Mouse (Mus musculus): Measurements from ENCODE around the gene Dmp1.

Dmp1 gene

GRCm38 (mm10) chr5:104202351-104202750, at the start of gene Dmp1:
Dmp1 (plus strand) TSS chr5:104202613.
- in situ Hi-C loops (cut with MboI, MseI), result no loop called here

- in situ Hi-C loops (cut with MboI, MseI), result no loop called here
Observed at GRCm38 (mm10) chr5:104157701-104158100, 44.7 kb upstream of the Dmp1 start.

- in situ Hi-C loops (cut with MboI, MseI), result no loop called here
Observed at GRCm38 (mm10) chr5:104158332-104159052, 43.9 kb upstream of the Dmp1 start.

DNA sequence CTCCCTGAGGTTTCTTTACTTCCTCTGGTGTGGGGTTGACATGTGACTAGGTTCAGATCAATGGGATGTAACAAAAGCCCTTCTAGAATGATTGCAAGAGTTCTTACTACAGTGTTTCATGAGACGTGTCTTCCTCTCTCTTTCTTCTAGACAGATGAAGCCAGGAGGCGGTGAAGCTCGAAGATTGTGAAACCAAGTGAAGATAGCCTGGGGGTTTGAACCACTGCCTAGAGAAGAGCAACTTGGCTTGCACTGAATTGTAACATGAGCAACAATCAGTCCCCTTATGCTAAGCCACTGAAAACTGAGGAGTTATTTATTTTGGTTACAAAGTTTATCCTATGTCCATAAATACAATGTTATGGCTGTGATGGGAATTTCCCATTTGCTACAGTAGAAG, 41.8 kb upstream of the Dmp1 start:
- in situ Hi-C loops (cut with MboI, MseI), result no loop called here

DNA sequence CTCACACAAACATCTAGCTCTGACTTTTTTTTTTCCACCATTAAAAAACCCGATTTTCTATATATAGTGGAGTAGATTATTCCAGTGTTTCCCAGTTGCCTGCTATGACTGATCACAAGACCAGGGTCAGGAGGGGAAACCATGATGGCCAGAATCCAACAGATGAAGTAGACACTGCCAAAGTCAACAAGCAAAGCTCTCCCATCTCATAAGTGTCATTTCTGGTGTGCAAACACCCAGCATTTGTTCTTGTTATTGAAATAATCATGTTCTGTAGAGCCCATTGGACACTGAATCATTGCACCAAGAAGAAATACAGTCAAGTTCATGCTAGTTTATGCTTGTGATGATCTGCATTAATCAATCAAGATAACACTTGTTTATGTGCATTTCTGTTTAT, 41.0 kb upstream of the Dmp1 start:
- in situ Hi-C loops (cut with MboI, MseI), result no loop called here

GRCm38 (mm10) chr5:104163536-104163935, 38.9 kb upstream of the Dmp1 start:
- in situ Hi-C loops (cut with MboI, MseI), result no loop called here

- in situ Hi-C loops (cut with MboI, MseI), result no loop called here
Observed at GRCm38 (mm10) chr5:104170412-104170811, 32.0 kb upstream of the Dmp1 start, which contains the start of gene Dspp. Dspp (plus strand) TSS chr5:104170712.

DNA sequence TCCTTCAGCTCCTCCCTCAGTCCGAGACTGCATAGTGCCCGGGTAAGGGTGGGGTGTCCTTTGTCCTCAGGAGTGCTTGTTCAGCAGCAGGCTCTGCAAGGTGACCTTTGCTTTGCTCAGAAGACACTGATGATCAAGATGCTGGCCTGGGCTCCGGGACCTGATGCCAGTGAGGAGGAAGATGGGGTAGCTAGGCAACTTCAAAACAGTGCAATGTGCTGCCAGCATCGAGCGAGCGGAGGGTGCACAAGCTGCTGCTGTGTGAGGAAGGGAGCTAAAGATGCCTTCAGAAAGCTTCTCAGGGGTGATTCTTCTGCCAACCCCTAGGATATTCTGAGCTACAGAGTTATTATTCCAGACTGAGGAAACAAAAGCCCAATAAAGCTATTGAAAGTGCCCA, 29.3 kb upstream of the Dmp1 start:
- in situ Hi-C loops (cut with MboI, MseI), result no loop called here

DNA sequence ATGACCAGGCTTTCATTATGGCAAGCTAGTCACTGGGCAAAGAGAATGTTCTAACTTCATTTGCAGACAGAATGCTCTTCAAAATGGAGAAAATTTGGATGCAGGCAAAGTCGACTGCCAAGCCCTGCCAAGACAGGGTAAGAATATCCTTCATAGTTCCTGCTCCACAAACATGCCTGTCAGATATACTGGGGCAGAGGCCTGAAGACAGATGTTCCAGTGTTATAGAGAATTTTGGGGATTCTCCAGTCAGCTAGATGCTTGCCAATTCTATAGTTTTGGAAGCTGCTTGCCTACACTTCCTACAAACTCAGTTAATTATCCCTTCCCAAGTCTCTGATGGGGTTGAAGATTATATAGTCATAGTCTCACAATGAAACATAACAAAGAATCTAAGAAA, 18.7 kb upstream of the Dmp1 start:
- in situ Hi-C loops (cut with MboI, MseI), result no loop called here

GRCm38 (mm10) chr5:104187281-104187680, 15.1 kb upstream of the Dmp1 start:
- in situ Hi-C loops (cut with MboI, MseI), result no loop called here

DNA sequence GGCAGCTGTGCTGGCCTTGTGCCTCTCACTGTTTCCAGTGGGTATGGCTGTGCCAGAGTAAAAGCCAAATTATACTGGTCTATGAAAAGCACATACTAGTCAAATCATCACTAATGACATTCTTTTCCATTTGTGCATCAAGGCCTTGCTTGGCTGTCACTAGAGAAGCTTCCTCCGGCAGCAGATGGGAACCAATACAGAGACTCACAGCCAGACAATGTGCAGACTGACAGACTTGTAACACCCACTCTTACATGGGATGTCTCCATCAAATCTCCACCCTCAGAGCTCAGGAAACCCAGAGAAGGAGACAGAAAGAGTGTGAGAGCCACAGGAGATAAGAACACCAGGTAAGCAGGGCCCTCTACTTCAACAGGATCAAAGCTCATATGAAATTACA, 7.3 kb upstream of the Dmp1 start:
- in situ Hi-C loops (cut with MboI, MseI), result no loop called here

DNA sequence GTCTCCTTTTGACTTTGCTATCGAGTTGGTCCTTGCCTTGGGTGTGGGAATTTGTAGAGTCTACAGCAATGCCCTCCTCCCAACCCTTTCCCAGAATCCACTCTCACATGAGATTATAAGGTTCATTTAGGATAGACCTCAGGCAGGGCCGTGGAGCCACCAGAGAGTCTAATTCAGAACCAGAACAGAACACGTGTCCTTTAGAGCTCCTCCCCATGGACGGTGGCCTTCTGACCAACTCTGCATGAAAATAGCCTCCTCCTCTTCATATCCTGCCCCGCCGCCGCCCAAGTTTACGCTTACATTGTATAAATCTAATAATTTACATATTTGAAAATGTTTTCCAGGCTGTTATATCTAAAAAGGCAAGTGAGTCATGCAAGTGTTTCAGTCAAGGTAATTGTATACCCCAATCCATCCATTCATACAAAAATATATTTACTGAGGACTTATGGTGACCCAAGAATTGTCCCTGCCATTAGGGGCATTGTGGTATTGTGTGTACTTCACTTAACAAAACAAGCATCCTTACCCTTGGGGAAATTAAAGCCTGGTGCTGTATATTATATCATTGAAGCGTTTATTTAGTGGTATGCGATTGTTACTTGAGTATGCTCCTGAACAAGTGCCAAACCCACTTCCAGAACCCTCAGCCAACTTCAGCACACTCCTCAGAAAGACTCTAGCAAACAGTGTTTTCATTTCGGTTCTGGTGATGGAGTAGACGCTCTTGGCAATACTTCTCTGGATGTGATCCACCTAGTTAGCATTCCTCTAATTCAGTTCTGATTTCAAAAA, 1.1 kb upstream of the Dmp1 start:
- in situ Hi-C loops (cut with MboI, MseI), result no loop called here

DNA sequence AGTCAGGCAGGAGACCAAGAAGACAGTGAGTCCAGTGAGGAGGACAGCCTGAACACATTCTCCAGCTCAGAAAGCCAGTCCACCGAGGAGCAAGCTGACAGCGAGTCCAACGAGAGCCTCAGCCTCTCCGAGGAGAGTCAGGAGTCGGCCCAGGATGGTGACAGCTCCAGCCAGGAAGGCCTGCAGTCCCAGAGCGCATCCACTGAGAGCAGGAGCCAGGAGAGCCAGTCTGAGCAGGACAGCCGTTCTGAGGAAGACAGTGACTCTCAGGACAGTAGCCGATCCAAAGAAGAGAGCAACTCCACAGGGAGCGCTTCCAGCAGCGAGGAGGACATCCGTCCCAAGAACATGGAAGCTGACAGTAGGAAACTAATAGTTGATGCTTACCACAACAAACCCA, 10.1 kb downstream of the Dmp1 start:
- in situ Hi-C loops (cut with MboI, MseI), result no loop called here

GRCm38 (mm10) chr5:104218926-104219325, 16.5 kb downstream of the Dmp1 start:
- in situ Hi-C loops (cut with MboI, MseI), result no loop called here

DNA sequence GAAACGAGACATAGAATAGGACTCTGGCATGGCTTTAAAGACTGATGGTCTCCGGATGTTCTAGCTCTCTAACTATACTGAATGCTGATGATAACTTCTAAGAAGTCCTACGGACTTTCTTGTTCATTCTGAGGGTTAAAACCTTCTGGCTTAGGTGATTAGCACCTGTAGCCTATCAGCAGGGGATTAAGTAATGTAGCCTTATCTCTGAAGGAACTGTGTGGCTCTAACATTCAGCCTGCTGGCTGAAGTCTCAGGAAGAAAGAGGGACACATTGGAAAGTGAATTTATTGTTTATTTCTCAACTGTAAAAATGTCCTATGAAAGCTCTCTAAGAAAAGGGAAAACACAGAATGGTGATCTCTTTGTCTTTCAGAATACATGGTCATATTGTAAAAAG, 21.9 kb downstream of the Dmp1 start:
- in situ Hi-C loops (cut with MboI, MseI), result no loop called here

- in situ Hi-C loops (cut with MboI, MseI), result no loop called here
Observed at GRCm38 (mm10) chr5:104224750-104225149, 22.3 kb downstream of the Dmp1 start.

DNA sequence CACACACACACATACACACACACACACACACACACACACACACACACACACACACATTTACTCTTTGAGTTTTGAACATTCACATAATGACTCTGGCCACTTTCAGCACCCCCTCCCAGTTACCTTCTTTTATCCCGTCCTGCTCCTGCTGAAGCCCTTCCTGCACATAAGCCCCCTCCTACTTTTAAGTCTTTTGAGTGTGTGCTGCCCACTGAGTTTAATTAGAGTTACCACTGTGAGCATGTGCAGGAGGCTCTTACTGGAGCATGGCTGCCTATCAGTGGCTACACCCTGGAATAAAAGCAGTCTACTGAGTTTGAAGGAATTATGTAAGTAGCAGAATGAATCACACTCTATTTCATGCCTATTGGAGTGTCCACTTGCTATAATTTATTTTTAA, 26.1 kb downstream of the Dmp1 start:
- in situ Hi-C loops (cut with MboI, MseI), result no loop called here

GRCm38 (mm10) chr5:104236741-104237140, 34.3 kb downstream of the Dmp1 start:
- in situ Hi-C loops (cut with MboI, MseI), result no loop called here

DNA sequence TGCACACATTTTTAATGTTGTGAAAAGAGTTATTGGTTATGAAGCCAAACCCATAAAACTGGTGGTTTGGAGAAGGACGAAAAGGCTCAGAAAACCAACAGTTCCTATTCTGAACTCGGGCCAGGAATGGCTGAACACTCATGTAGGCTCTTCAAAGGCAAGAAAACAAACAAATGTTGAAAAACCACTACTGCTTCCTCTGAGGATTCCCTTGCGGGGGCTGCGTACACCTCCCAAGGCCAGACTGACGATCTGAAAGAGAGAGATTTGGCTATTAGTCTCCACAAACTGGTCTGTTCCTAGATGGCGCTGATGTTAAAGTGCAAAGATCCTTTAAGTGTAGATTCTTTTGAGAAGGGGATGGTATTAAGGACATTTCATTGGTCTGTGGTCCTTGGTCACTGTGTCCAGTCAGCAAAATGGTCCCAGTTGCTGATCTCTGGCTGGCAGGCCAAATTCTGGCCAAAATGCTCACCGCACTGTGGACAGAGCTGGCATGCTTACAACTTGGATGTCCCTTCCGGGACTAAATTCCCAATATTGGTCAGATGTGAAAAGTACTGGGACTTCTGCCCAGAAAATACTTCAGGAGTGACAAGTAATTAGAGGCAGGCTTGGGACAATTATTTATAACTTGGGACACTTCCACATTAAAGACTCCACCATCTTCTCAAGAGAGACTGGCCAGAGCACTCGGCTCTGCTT, 37.4 kb downstream of the Dmp1 start:
- in situ Hi-C loops (cut with MboI, MseI), result no loop called here

GRCm38 (mm10) chr5:104244261-104244660, 41.8 kb downstream of the Dmp1 start:
- in situ Hi-C loops (cut with MboI, MseI), result no loop called here

GRCm38 (mm10) chr5:104251811-104252210, 49.4 kb downstream of the Dmp1 start:
- in situ Hi-C loops (cut with MboI, MseI), result no loop called here

- in situ Hi-C loops (cut with MboI, MseI), result no loop called here
Observed at GRCm38 (mm10) chr5:104256585-104256984, 54.2 kb downstream of the Dmp1 start.
